Mouse (Mus musculus): ENCODE measurements around the gene Ovol2. TPM values are rescaled to one million over a fixed set of nuclear protein-coding genes. Genes with fewer than 3 reads are reported as not detected.

Ovol2 gene
- polyA plus RNA-seq, 1 experiment from 2014 or later = 0.21 TPM

DNA sequence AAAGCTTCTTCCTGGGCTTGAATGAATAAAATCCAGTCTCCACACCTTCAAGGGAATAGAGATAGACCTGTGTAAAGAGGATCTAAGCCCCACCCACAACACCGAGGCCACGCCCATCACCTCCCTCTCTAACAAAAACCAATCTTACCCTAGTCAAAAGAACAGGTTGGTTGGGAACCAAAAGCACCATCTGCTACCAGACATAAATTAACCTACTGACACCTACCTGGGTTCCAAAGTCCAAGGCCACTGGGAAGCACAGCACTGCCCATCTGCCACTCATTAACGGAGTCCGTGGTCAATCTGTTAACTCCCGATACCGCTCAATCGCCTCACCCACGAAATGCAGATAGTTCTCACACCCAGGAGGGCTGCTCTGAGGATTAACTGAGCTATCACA lies 23.4 kb downstream of the Ovol2 start:
- Histone ChIP-seq H3K9me3 (no peaks in the 10 kb centered on the region), H3K36me3 (no peaks in the 10 kb centered on the region), H3K27me3 (no peaks in the 10 kb centered on the region), H3K4me2 (no peak overlapping the region), H3K27ac (replicated peaks) (no peak overlapping the region), H3K4me1 (replicated peaks) (no peaks in the 10 kb centered on the region), H3K4me3 (no peak overlapping the region), H3K9ac (no peak overlapping the region)
- ATAC-seq (ENCODE audit: low read depth) = no peak
- WGBS = 67% methylated on average over 8 of the region's 8 CpGs

DNA sequence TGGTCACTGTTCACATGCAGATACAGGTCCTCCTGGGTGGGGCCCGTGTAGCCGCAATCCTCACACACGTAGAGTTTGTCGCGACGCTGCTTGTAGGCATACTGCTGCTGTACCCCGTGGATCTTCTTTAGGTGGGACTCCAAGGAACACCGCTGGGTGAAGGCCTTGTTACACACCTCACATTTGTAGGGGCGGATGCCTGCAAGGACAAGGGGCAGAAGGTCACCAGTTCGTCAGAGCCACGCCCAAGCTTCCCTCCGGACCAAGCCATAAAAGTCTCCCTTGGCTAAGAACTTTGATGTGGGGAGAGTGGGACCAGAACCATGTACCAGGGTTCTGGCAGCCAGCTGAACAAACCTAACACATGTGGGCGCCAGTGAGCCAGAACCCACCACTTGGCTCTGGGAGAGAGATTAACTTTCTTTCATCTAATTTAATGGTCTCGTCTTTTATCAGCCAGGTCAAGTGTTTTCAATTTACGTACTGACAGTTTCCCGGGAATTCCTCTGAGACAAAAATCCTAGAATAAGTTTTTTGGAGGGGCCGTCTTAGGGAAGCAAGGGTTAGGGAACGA lies 26.1 kb downstream of the Ovol2 start:
- H3K36me3 ChIP-seq = no peaks in the 10 kb centered on the region
- H3K27me3 ChIP-seq = no peaks in the 10 kb centered on the region
- no peaks in the 10 kb centered on the region for H3K9me3 ChIP-seq
- H3K4me2 ChIP-seq = no peak overlapping the region
- H3K27ac ChIP-seq (replicated peaks) = no peak overlapping the region
- no peak overlapping the region for H3K4me3 ChIP-seq
- H3K9ac ChIP-seq = no peak overlapping the region
- no peaks in the 10 kb centered on the region for H3K4me1 ChIP-seq (replicated peaks)
- 66% methylated on average over 18 of the region's 18 CpGs for WGBS
- ATAC-seq (ENCODE audit: low read depth) = no peak

DNA sequence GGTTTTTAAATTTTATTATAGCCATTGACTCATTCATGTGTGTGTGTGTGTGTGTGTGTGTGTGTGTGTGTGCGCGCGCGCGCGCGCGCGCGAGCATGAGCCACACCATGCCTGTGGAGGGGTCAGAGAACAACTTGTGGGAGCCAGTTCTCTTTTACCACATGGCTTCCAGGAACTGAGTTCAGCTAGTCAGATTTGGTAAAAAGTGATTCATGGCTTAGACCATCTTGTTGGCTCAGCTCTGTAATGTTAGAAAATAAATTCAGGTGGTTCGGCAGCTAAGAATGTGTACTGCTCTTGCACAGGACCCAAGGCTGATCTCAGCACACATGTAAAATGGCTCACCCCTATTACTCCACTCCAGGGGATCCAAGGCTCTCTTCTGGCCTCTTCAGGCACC lies 30.8 kb downstream of the Ovol2 start:
- H3K4me3 ChIP-seq = no peak overlapping the region
- H3K4me1 ChIP-seq (replicated peaks) = no peaks in the 10 kb centered on the region
- 98% methylated on average over 11 of the region's 11 CpGs for WGBS
- no peaks in the 10 kb centered on the region for H3K9me3 ChIP-seq
- H3K9ac ChIP-seq = no peak overlapping the region
- H3K4me2 ChIP-seq = no peak overlapping the region
- H3K27ac ChIP-seq (replicated peaks) = no peak overlapping the region
- no peaks in the 10 kb centered on the region for H3K27me3 ChIP-seq
- no peaks in the 10 kb centered on the region for H3K36me3 ChIP-seq
- no peak for ATAC-seq (ENCODE audit: low read depth)

DNA sequence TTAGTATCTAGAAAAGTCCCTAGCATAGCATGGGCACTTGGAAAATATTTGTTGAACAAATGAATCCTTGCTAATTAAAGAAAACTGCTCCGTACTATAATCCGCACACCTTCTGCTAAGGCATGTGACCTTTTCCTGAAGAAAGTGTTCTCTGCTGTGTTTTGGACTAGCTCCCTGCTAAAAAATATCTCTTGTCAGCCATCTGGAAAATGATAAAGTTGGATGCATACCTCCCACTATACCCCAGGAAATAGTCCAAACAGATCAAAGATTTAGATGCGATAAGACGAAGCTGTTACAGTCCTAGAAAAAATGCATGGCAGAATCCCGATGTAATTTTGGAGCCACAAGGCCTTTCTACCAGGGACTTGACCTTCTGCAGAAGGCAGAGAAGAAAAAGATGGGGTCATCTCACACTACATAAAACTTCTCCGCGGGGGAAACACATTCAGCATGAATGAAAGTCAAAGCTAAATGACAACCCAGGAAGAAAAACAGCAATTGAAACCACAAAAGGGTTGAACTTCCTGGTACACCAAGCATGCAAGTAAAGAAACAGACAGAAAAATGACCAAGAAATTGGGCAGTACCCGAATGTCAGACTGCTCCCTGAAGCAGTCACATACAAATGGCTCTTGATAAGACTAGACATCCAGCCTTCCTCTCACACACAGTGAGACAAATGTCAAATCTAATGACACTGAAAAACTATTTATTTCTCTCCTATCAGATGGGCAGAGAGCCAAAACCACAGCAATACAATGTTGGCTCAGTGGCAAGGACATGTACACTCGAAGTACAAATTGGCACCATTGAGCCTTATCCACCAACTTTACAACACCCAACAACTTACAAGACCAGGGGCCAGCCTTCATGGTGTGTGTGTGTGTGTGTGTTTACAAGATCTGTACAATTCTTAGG lies 31.9 kb downstream of the Ovol2 start:
- no peak overlapping the region for H3K4me3 ChIP-seq
- ATAC-seq (ENCODE audit: low read depth) = no peak
- H3K9me3 ChIP-seq = no peaks in the 10 kb centered on the region
- H3K36me3 ChIP-seq = no peaks in the 10 kb centered on the region
- H3K27me3 ChIP-seq = no peaks in the 10 kb centered on the region
- H3K4me2 ChIP-seq = no peak overlapping the region
- no peak overlapping the region for H3K9ac ChIP-seq
- H3K4me1 ChIP-seq (replicated peaks) = no peaks in the 10 kb centered on the region
- H3K27ac ChIP-seq (replicated peaks) = no peak overlapping the region
- WGBS = 75% methylated on average over 9 of the region's 9 CpGs

DNA sequence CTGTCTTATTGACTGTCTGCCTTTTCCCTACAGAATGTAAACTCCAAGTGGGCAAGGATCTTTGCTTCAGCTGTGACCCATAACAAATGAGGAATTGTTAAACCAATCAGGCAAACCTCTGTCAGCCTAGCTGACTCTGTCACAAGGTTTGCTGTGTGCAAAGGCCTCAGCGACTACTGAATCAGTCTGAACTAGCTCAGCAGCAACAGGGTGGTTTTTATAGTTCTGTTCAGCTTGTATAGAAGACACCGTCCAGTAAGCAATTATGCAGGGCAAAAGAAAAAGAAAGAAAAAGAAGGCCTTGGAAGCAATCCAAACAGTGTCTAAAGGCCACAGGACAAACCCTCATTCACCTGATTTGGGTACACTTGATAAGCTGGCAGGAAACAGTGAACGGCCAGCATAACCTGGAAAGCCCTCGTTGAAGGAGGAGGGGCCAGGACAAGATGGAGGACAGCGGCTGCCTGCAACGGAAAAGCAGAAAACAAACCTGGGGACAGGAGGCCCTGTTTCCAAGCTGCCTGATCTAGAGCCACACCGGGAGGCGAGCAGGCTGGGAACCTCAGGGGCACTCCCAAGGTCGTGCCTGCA lies 36.7 kb downstream of the Ovol2 start:
- no peak overlapping the region for H3K4me2 ChIP-seq
- H3K4me3 ChIP-seq = no peak overlapping the region
- no peaks in the 10 kb centered on the region for H3K4me1 ChIP-seq (replicated peaks)
- H3K27ac ChIP-seq (replicated peaks) = no peak overlapping the region
- no peaks in the 10 kb centered on the region for H3K27me3 ChIP-seq
- H3K9ac ChIP-seq = no peak overlapping the region
- H3K36me3 ChIP-seq = no peaks in the 10 kb centered on the region
- 74% methylated on average over 9 of the region's 9 CpGs for WGBS
- ATAC-seq (ENCODE audit: low read depth) = no peak
- no peaks in the 10 kb centered on the region for H3K9me3 ChIP-seq

DNA sequence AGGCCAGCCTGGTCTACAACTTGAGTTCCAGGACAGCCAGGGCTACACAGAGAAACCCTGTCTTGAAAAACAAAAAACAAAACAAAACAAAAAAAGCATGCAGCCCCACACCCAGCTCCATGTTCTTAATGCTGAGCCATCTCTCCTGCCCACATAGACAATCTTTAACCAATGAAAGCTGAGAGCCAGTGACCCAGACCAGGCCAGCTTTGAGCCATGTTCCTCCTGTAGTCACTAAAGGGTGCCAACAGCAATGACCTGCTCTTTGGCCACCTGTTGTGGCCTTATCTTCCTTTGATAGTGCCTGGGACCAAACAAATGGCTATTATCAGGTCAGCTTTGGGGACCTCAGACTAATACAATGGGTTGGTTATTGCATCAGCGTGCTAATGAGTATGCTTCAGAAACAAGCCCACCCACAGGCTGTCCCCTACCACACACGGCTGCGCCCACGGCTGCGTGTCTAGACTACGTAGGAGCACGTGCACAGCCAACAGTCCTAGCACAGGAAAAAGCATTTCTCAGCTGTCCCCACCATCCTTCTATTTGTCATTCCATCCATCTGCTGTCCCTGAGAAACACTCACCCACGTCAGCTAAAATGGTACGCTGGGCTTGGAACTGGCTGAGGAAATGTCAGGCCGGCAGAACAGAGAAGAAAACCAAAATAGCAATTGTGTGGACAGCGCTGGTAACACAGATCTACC lies 40.2 kb downstream of the Ovol2 start:
- Histone ChIP-seq H3K4me3 (no peak overlapping the region), H3K9me3 (no peaks in the 10 kb centered on the region), H3K9ac (no peak overlapping the region), H3K4me2 (no peak overlapping the region), H3K27me3 (no peaks in the 10 kb centered on the region), H3K36me3 (no peaks in the 10 kb centered on the region), H3K4me1 (replicated peaks) (0 out of 2 replicates have a peak, but pooled peaks cover 4% of the 10 kb centered on the region), H3K27ac (replicated peaks) (no peak overlapping the region)
- WGBS = 83% methylated on average over 11 of the region's 11 CpGs
- ATAC-seq (ENCODE audit: low read depth) = no peak

DNA sequence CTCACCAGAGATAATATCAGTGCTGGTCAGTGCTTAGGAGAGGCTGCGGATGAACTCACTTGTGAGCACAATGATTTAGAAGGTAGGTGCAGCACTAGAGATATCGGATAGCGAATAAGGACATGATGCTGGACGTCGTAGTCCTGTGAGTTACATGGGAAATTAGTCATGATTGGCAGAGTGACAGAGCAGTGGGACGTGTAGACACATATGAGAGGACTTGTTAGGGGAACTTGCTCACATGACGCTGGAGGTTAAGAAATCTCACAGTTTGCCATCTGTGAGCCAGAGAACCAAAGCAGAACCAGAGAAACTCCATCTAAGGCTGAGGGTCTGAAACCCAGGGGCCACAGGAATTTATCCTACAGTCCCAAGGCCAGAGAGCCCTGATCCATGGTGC lies 41.6 kb downstream of the Ovol2 start:
- H3K4me1 ChIP-seq (replicated peaks) = 0 out of 2 replicates have a peak, but pooled peaks cover 4% of the 10 kb centered on the region
- H3K27me3 ChIP-seq = no peaks in the 10 kb centered on the region
- ATAC-seq (ENCODE audit: low read depth) = no peak
- no peak overlapping the region for H3K27ac ChIP-seq (replicated peaks)
- H3K9me3 ChIP-seq = no peaks in the 10 kb centered on the region
- H3K9ac ChIP-seq = no peak overlapping the region
- H3K4me2 ChIP-seq = no peak overlapping the region
- no peaks in the 10 kb centered on the region for H3K36me3 ChIP-seq
- no peak overlapping the region for H3K4me3 ChIP-seq
- 91% methylated on average over 7 of the region's 7 CpGs for WGBS

DNA sequence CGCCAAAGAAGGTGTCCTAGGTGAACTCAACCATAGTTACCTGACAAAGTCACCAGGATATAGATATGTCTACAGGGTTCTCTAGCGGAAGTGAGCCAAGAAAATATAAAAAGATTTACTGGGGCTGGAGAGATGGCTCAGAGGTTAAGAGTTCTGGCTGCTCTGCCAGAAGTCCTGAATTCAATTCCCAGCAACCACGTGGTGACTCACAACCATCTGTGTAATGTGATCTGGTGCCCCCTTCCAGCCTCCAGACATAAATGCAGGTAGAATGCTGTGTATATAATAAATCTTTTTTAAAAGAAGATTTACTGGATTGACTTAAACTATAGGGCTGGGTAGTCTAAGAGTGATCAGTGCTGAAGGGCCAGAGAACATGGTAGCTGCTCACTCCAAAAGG lies 50.5 kb downstream of the Ovol2 start:
- H3K27ac ChIP-seq (replicated peaks) = no peak overlapping the region
- WGBS = 73% methylated on average over 3 of the region's 3 CpGs
- H3K4me3 ChIP-seq = no peak overlapping the region
- ATAC-seq (ENCODE audit: low read depth) = no peak
- H3K9me3 ChIP-seq = no peaks in the 10 kb centered on the region
- H3K4me2 ChIP-seq = no peak overlapping the region
- H3K4me1 ChIP-seq (replicated peaks) = peaks cover 6% of the 10 kb centered on the region; the same call in 1 of the 2 replicates
- no peaks in the 10 kb centered on the region for H3K27me3 ChIP-seq
- H3K36me3 ChIP-seq = peaks cover 13% of the 10 kb centered on the region; the same call in 1 of the 2 replicates
- H3K9ac ChIP-seq = no peak overlapping the region

DNA sequence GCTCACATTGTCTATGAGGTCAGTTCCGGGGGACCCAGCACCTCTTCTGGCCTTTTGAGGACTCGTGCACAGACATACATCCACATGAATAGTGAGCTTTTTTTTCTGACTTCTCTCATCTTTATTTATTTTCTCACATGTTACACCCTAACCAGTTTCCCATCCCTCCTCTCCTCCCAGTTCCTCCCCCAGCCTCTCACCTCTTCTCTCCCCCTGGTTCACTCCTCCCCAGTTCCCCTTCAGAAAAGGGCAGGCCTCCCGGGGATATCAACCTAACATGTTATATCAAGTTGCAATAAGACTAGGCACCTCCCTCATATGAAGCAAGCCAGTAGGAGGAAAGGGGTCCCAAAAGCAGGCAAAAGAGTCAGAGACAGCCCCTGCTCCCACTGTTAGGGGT lies 51.4 kb downstream of the Ovol2 start:
- peaks cover 13% of the 10 kb centered on the region; the same call in 1 of the 2 replicates for H3K36me3 ChIP-seq
- H3K4me2 ChIP-seq = no peak overlapping the region
- no peaks in the 10 kb centered on the region for H3K27me3 ChIP-seq
- peaks cover 6% of the 10 kb centered on the region; the same call in 1 of the 2 replicates for H3K4me1 ChIP-seq (replicated peaks)
- no peak for ATAC-seq (ENCODE audit: low read depth)
- H3K27ac ChIP-seq (replicated peaks) = no peak overlapping the region
- H3K9me3 ChIP-seq = no peaks in the 10 kb centered on the region
- no peak overlapping the region for H3K9ac ChIP-seq
- 84% methylated on average over 3 of the region's 3 CpGs for WGBS
- no peak overlapping the region for H3K4me3 ChIP-seq

DNA sequence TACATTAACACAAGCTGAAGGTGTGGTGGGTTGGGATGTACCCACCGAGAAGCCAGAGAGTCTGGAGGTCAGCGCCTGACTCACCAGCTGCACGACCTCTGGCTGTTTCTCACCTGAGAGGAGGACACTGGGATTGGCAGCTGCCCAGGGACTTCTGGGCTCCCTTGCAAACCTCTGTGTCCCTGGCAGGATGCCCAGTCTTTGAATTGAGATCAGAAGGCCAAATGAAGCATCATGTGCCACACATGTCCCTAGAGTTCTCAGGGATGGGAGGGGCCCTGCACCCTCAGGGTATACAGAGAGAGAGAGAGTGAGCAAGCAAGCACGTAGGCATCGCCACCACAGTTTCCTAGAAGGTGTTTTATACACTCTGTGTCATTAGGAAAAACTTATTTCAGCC lies 52.2 kb downstream of the Ovol2 start:
- Histone ChIP-seq H3K4me3 (no peak overlapping the region), H3K27me3 (no peaks in the 10 kb centered on the region), H3K27ac (replicated peaks) (no peak overlapping the region), H3K4me1 (replicated peaks) (peaks cover 6% of the 10 kb centered on the region; the same call in 1 of the 2 replicates), H3K36me3 (peaks cover 13% of the 10 kb centered on the region; the same call in 1 of the 2 replicates), H3K4me2 (no peak overlapping the region), H3K9me3 (no peaks in the 10 kb centered on the region), H3K9ac (no peak overlapping the region)
- 65% methylated on average over 5 of the region's 5 CpGs for WGBS
- ATAC-seq (ENCODE audit: low read depth) = no peak

DNA sequence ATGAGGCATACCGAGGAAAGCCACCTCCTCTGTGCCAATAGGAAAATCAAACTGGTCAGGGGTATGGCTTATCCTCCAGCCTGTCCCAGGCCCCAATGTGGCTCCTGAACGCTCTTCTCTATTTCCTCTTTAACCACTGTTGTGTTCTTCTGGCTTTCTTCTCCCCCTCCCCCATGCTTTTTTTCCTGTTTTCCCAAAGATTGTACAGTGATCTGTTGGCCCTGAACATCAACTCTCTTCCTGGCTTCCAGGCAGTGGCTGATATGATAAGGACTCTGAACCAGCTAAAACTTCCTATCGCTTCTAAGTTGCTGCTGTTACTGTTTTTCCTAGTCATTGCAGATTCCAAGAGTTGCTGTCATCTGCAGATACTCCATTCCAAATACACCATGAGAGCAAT lies 55.1 kb downstream of the Ovol2 start:
- peaks cover 6% of the 10 kb centered on the region; the same call in 1 of the 2 replicates for H3K4me1 ChIP-seq (replicated peaks)
- H3K27ac ChIP-seq (replicated peaks) = no peak overlapping the region
- no peak for ATAC-seq (ENCODE audit: low read depth)
- WGBS = 91% methylated on average over 3 of the region's 3 CpGs
- no peaks in the 10 kb centered on the region for H3K27me3 ChIP-seq
- no peak overlapping the region for H3K4me2 ChIP-seq
- H3K9ac ChIP-seq = no peak overlapping the region
- H3K36me3 ChIP-seq = peaks cover 13% of the 10 kb centered on the region; the same call in 1 of the 2 replicates
- no peak overlapping the region for H3K4me3 ChIP-seq
- no peaks in the 10 kb centered on the region for H3K9me3 ChIP-seq

DNA sequence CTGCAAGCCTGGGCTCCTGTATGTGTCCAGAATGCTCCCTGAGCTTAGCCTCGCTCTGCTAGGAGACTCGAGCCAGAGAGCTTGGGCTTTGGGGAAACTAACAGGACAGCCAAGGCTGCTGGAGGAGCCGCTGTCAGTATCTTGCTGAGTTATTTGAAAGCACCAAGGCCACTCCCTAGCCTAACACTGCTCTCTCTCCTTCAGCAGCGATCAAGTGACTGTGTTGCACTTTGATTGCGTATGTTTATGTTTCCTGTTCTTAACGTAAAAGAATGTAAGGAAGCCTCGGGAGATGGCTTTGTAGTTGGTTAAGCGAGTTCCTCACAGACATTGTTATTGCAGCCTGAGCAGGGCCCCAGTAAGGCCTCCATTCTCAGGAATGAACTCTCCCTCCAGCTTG lies 57.2 kb downstream of the Ovol2 start:
- Histone ChIP-seq H3K9ac (0 out of 2 replicates have a peak overlapping the region, but pooled peaks have one; percentile 19), H3K4me3 (no peak overlapping the region), H3K4me2 (no peak overlapping the region), H3K27me3 (no peaks in the 10 kb centered on the region), H3K4me1 (replicated peaks) (peaks cover 8% of the 10 kb centered on the region), H3K9me3 (no peaks in the 10 kb centered on the region), H3K36me3 (peaks cover 13% of the 10 kb centered on the region; the same call in 1 of the 2 replicates), H3K27ac (replicated peaks) (no peak overlapping the region)
- WGBS = 69% methylated on average over 8 of the region's 8 CpGs
- no peak for ATAC-seq (ENCODE audit: low read depth)

Data from neural tube, embryonic 13.5 days (tissue).